Mouse (Mus musculus) testis, adult 2 months (tissue): ENCODE data around the gene Prmt7.

Source experiments
- CTCF ChIP-seq: fragments of 200-500 bp; IDR thresholded peaks from 2 replicates; pipeline ENCODE4 v1.5.1; 2012; ENCODE audit warnings: low read depth, mild to moderate bottlenecking, inconsistent platforms, low read length, moderate library complexity; ENCODE audit not compliant: control insufficient read depth, insufficient read depth, insufficient replicate concordance
- POLR2A ChIP-seq: fragments of 200-500 bp; IDR thresholded peaks from 2 replicates; pipeline ENCODE4 v1.6.1; 2012; ENCODE audit warnings: low read depth, mild to moderate bottlenecking, inconsistent platforms, low read length, moderate library complexity; ENCODE audit not compliant: control insufficient read depth

DNA sequence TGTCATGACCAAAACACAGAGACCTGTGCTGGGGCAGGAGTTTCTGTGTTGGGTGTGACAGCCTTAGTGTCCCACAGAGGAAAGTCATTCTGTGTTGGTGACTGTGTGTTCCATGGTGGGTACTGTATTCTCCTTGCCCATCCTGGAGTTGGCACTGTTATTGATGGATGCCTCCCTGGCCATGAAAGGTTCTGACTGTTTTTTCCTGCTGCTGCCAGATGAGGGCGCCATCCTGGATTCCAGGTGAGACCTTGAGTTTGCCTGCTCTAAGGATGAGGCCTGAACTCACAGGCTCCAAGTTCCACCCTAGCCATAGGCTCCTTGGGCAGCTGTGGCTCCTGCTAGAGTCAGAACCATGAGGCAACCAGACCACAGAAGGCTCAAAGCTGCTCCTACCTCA is 47.4 kb downstream of the Prmt7 start:
- TF ChIP-seq POLR2A (no peak), CTCF (peak; percentile 41; the same call in 1 of the 2 replicates)
